Mouse (Mus musculus) heart, postnatal 14 days (tissue): ENCODE measurements around the gene Fgr. TPM values are rescaled to one million over a fixed set of nuclear protein-coding genes. Genes with fewer than 3 reads are reported as not detected.

Source experiments
- DNase-seq, 2 experiments: peaks; one replicate each; pipeline ENCODE4 v3.0.0; 2021 to 2022
- intact Hi-C: fragments of 180-260 bp; cut with DNase I; formaldehyde crosslinking; loops from one replicate; pipeline ENCODE4 v1.15.1; 2025
- total RNA-seq, 2 experiments: library from RNA; stranded (reverse); gene quantifications; 2 replicates each; pipeline ENCODE4 v1.2.3; 2021

The Fgr gene
- total RNA-seq, 2 experiments from 2014 or later = 0.43 to 0.49 TPM

GRCm38 (mm10) chr4:133028193-133028592, 54.3 kb downstream of the Fgr start:
- intact Hi-C loops = no loop called here

GRCm38 (mm10) chr4:133028875-133029274, 55.0 kb downstream of the Fgr start:
- intact Hi-C loops = no loop called here
- DNase-seq = no peak

More at GRCm38 (mm10) chr4:133028193-133028592, 54.3 kb downstream of the Fgr start:
- DNase-seq = no peak

- intact Hi-C loops = no loop called here
- DNase-seq = no peak
These were observed 58.7 kb downstream of the Fgr start for GRCm38 (mm10) chr4:133032410-133033095.

GRCm38 (mm10) chr4:133034478-133034877, 60.6 kb downstream of the Fgr start:
- intact Hi-C loops = loop anchor here (2.0 kb wide), 1 partner anchor 14 kb away; no protein-coding TSS in a partner anchor
- no peak for DNase-seq

GRCm38 (mm10) chr4:133035446-133035845, 61.6 kb downstream of the Fgr start:
- intact Hi-C loops = loop anchor here (2.0 kb wide), 1 partner anchor 15 kb away; no protein-coding TSS in a partner anchor
- no peak for DNase-seq

- no peak for DNase-seq
- intact Hi-C loops = loop anchor here (2.0 kb wide), 1 partner anchor 15 kb away; no protein-coding TSS in a partner anchor
These were observed 62.1 kb downstream of the Fgr start for GRCm38 (mm10) chr4:133035946-133036345.

- intact Hi-C loops = no loop called here
- DNase-seq = no peak
These were observed 63.4 kb downstream of the Fgr start for GRCm38 (mm10) chr4:133037293-133037692.

GRCm38 (mm10) chr4:133037798-133038197, 63.9 kb downstream of the Fgr start:
- intact Hi-C loops = no loop called here
- no peak for DNase-seq

GRCm38 (mm10) chr4:133038521-133039115, 64.7 kb downstream of the Fgr start:
- peak; percentile 79 to 83 for DNase-seq
- intact Hi-C loops = no loop called here

- DNase-seq = peak in 1 of 2 experiments; percentile 76
- intact Hi-C loops = no loop called here
These were observed 65.4 kb downstream of the Fgr start for GRCm38 (mm10) chr4:133039116-133039819.

- no peak for DNase-seq
- intact Hi-C loops = loop anchor here (2.0 kb wide), 1 partner anchor 15 kb away; no protein-coding TSS in a partner anchor
These were observed 65.9 kb downstream of the Fgr start for GRCm38 (mm10) chr4:133039832-133040231.

GRCm38 (mm10) chr4:133040241-133040904, 66.5 kb downstream of the Fgr start:
- intact Hi-C loops = loop anchor here (2.0 kb wide), 1 partner anchor 14 kb away; no protein-coding TSS in a partner anchor

GRCm38 (mm10) chr4:133042244-133042643, 68.3 kb downstream of the Fgr start:
- DNase-seq = no peak
- intact Hi-C loops = no loop called here

More at GRCm38 (mm10) chr4:133040241-133040904, 66.5 kb downstream of the Fgr start:
- no peak for DNase-seq

GRCm38 (mm10) chr4:133042651-133043635, 69.0 kb downstream of the Fgr start:
- DNase-seq = no peak
- intact Hi-C loops = no loop called here

GRCm38 (mm10) chr4:133043798-133044646, 70.1 kb downstream of the Fgr start:
- peak; percentile 69 to 79 for DNase-seq
- intact Hi-C loops = no loop called here

- DNase-seq = no peak
- intact Hi-C loops = no loop called here
These were observed 70.8 kb downstream of the Fgr start for GRCm38 (mm10) chr4:133044647-133045094.

- intact Hi-C loops = no loop called here
- DNase-seq = no peak
These were observed 72.0 kb downstream of the Fgr start for GRCm38 (mm10) chr4:133045771-133046474.
